Mouse (Mus musculus): ENCODE data around the gene Cmtm8. TPM values are rescaled to one million over a fixed set of nuclear protein-coding genes. Genes with fewer than 3 reads are reported as not detected.

Cmtm8 gene
- total RNA-seq (2021) = 10 to 100 TPM; 12.6 to 17.3 TPM
- long read RNA-seq, experiment 1, transcript Cmtm8-201 (4 exons, 1,064 nt) = major isoform, 39 of 51 reads
- long read RNA-seq, experiment 1, partial matches to known transcripts = 8 of 51 reads
- long read RNA-seq, experiment 1, other reads (novel, unspliced or antisense) = 4 of 51 reads
- long read RNA-seq, experiment 2, transcript Cmtm8-201 (4 exons, 1,064 nt) = major isoform, 5 of 5 reads
- long read RNA-seq, experiment 2, partial matches to known transcripts = 0 of 5 reads
- long read RNA-seq, experiment 2, other reads (novel, unspliced or antisense) = 0 of 5 reads

DNA sequence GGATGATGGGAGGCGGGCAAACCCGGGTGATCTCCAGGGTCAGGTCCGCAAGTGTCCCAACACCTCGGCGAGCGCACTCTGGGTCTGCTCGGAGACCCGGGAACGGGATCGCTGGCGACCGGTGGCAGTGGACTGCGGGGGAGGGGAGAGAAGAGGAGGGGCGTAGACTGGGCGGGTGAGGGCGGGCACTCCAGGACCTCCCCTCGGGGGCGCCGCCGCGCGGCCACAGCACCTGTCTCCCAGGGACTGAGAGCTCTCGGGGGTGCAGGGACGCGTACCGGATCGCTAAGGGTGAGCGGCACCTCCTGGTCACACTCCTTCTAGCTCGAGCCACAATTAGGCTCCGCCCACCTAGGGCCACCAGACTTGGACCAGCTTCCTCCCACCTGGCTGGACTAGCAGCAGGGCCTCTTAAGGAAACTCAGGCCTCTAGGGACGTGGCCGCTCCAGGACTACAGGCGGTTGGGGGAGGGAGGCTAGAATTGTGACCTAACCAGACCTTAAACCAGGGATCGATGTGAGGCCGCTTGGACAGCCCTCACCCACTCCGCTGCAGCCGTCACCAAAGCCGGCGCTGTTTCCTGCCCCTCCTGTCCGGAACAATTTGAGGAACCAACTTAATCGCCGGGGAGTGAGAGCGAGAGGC lies at the start of gene Cmtm8:
TSS of gene Cmtm8 (minus strand) at position 140 of the 646 bp plus-strand sequence.
- peak; percentile 74 for DNase-seq

DNA sequence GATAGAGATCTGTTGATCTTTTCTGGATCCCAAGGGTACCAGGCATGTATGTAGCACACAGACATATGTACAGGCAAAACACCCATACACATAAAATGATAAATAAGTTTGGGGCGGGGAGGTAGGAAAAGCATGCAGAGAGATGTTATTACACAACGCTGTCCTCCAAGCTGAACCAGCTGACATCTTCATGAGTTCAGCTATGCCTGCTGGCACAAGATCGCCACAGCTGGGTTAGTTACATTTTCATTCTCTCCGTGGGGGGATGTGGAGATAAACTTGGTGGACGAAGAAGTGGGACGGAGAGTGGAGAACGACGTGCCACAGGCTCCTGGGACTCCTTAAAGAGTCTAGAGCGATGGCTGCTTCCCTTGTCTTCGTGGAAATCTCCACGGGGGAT lies 49.0 kb upstream of the Cmtm8 start:
- DNase-seq = no peak

- no peak for DNase-seq
These were observed 46.4 kb upstream of the Cmtm8 start for GRCm38 (mm10) chr9:114890377-114890776.

DNA sequence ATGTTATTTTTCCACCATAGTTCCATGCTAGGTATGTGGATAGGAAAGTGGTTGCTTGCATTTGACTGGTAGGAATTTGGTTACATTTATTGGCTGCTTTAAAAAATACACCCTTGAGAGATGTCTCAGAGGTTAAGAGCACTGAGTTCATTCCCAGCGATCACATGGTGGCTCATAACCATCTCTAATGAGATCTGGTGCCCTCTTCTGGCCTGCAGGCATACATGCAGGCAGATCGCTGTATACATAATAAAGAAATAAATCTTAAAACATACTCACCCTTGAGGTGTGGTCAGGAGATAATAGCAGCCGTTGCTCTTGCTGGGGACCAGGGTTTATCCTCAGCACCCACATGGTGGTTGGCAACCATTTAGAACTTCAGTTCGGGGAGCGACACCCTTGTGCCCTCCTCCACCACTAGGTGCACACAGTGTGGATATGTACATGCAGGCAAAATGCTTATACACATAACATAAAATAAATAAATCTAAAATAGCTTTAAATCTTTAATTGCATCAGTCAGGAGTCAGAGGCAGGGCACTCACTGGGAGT lies 45.0 kb upstream of the Cmtm8 start:
- DNase-seq = no peak

GRCm38 (mm10) chr9:114887699-114888098 lies 43.7 kb upstream of the Cmtm8 start:
- peak; percentile 36 for DNase-seq

GRCm38 (mm10) chr9:114885991-114886662 lies 42.2 kb upstream of the Cmtm8 start:
- no peak for DNase-seq

- no peak for DNase-seq
These were observed 41.6 kb upstream of the Cmtm8 start for GRCm38 (mm10) chr9:114885564-114885963.

DNA sequence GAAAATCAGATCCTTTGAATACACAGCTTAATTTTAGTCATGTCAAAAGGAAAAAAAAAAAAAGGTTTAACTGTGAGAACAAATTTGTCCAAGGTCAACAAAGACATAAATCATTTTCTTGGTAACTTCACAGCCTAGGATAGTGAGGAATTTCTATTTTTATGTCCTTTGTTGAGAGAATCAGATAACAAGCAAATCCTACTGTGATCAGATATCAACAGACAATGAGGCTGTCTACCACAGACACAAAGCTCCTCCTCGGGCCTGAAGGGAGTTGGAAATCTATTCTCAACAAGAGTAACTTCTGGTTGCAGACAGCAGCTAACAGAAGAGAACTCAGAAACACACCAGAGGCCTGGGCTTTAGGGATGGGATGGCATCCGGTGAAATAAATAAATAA lies 38.0 kb upstream of the Cmtm8 start:
- DNase-seq = no peak

- peak; percentile 27 for DNase-seq
These were observed 11.4 kb upstream of the Cmtm8 start for GRCm38 (mm10) chr9:114855327-114855726.

DNA sequence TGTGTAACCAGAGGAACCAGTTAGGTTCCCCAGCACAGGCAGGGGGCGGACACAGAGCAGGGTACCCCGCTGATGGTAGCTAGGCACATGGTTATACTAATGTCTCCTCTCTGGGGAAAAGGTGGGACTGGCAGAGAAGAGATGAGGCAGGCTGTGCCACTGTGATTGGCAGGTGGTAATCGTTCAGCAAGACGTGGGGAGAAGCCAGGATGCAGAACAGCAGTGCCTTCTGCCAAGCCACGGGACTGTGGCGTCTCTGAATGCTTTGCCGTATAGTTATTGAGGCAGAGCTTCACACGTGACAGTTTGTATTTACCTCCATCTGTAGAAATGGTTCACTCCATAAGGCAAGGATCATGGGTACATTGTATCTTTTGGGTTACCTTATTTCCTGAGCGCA lies 10.7 kb upstream of the Cmtm8 start:
- DNase-seq = no peak

DNA sequence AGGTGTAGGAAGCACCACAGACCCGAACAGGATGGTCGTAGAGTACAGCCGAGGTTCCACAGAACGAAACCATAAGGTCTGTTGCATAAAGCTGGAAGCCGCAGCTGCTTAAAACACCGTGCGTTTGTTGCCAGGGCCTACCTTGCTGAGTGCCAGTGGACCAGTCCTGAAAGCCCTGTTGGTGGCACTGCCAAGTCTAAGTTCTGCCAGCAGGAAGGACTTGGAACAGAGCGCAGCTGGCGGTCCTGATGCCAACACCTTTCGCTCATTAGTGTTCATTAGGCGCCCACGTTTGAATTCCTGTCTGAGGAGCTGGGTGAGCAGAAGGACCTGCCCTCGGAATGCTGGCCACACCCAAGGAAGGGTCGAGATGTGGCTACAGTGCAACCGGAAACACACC lies 9.4 kb upstream of the Cmtm8 start:
- DNase-seq = peak; percentile 27

GRCm38 (mm10) chr9:114851419-114852190 lies 7.6 kb upstream of the Cmtm8 start:
- peak; percentile 7 for DNase-seq

- peak; percentile 61 for DNase-seq
These were observed 331 bp downstream of the Cmtm8 start for GRCm38 (mm10) chr9:114843634-114844016.

GRCm38 (mm10) chr9:114842886-114843285 lies 1.1 kb downstream of the Cmtm8 start:
- peak; percentile 47 for DNase-seq

DNA sequence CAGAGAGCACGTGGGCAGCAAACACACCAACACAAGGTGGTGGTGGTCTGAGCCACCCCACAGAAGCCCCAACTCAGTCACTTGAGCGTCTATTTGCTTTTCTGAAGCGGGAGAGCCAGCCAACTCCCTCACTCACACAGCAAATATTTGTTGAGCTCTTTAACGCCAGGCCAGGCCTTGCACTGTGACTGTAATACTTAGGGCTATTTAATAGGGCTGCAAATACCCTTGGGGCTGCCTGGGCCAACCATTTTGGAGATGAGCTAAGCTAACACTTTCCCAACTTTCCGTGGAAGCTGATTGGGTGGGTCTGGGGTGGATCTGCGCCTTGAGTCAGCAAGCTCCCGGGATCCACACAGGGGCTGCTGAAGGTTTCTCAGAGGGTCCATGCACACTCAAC lies 1.7 kb downstream of the Cmtm8 start:
- DNase-seq = peak; percentile 10

GRCm38 (mm10) chr9:114838870-114839269 lies 5.1 kb downstream of the Cmtm8 start:
- DNase-seq = no peak

- DNase-seq = no peak
These were observed 12.4 kb downstream of the Cmtm8 start for GRCm38 (mm10) chr9:114831527-114831926.

DNA sequence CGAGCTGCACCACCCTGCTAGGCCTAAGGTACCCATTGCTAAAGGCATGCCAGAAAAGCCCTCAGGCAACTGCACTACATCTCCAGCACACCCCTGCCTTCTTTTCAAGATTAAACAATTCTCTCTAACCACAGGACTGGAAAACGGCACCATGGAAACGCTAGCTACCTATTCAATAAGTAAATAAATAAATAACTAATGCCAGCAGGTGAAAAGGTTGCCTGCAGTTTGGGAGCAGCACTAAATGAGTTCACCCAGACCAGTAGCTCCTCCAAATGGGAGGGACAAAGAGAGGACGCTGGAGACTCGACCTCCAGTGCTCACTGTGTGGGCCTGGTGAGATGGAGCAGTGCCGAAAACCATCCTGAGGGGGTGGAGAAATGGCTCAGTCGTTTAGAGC lies 13.6 kb downstream of the Cmtm8 start:
- DNase-seq = no peak

GRCm38 (mm10) chr9:114829669-114830068 lies 14.3 kb downstream of the Cmtm8 start:
- peak; percentile 7 for DNase-seq

GRCm38 (mm10) chr9:114828377-114828776 lies 15.6 kb downstream of the Cmtm8 start:
- DNase-seq = no peak

DNA sequence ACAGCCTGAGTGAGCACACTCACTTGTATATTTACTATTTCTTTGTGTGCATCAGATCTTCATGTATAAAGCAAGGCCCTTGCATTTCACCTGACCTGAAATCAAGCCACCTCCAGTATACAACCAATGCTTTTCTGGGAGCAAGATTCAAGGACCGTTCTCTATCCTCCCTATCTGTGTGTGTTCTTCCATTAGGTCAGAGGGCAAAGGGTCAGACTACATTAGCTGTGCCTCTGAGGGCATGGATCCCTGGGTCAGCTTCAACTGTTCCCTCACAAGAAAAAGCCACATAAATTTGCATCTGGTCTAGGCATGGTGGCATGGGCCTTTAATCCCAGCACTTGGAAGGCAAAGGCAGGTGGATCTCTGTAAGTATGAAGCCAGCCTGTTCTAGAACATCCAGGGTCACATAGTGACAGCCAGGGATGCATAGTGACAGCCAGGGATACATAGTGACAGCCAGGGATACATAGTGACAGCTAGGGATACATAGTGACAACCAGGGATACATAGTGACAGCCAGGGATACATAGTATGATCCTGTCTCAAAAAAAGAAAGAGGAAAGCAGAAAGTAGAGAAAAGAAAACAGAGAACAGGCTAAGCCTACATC lies 16.6 kb downstream of the Cmtm8 start:
- DNase-seq = no peak

- no peak for DNase-seq
These were observed 19.8 kb downstream of the Cmtm8 start for GRCm38 (mm10) chr9:114824166-114824565.

Measured in adrenal gland, postnatal 10 days (tissue).